Mouse (Mus musculus) liver, embryonic 14.5 days (tissue): ENCODE measurements at regions not wholly inside any gene's neighbourhood (a gene's known extent, or its start where the extent isn't known, plus 50 kb on each side); places are given as distances from the start of the nearest gene placed in this dataset.
"Not testable (repeated sequence)": the region's sequence is repeated elsewhere in the genome, so short reads cannot be mapped to it uniquely, and the experiment has no call there.

ENCODE experiments used
- ATAC-seq: fragments of 200-750 bp; cut with Nextera tagmentation; 2 replicates; pipeline ENCODE4 v1.8.0; 2017; ENCODE audit warnings: moderate number of reproducible peaks, mild to moderate bottlenecking, moderate library complexity; ENCODE audit not compliant: insufficient read depth
- DNase-seq, 3 experiments: peaks; one replicate each; pipeline ENCODE4 v3.0.0-alpha.2; 2012 to 2013; ENCODE audit warnings: low read depth in 3 of 3, low spot score in 3 of 3
- H3K27ac ChIP-seq: fragments of 300-500 bp; sonication (generic); 2 replicates; pipeline ENCODE4 v1.5.1; 2014; ENCODE audit warnings: moderate library complexity, mild to moderate bottlenecking, control low read depth, inconsistent platforms
- H3K27me3 ChIP-seq: fragments of 300-500 bp; sonication (generic); 2 replicates; pipeline ENCODE4 v1.6.1; 2014; ENCODE audit warnings: mild to moderate bottlenecking, low read length, moderate library complexity; ENCODE audit not compliant: control insufficient read depth, insufficient read depth
- H3K36me3 ChIP-seq: fragments of 300-500 bp; sonication (generic); replicated peaks from 2 replicates; pipeline ENCODE4 v1.6.1; 2014; ENCODE audit warnings: low read depth; ENCODE audit not compliant: control insufficient read depth, insufficient read depth
- H3K4me1 ChIP-seq, 2 experiments: fragments of 200-500 bp in 1 of 2; fragments of 300-500 bp in 1 of 2; sonication (generic) in 1 of 2; replicated peaks; 2 replicates each; pipeline ENCODE4 v1.6.1; 2012 to 2014; ENCODE audit warnings: antibody characterized with exemption in 1 of 2, inconsistent platforms in 1 of 2, low read length in 1 of 2; ENCODE audit not compliant: control insufficient read depth in 2 of 2, insufficient read depth in 2 of 2
- H3K4me2 ChIP-seq: fragments of 300-500 bp; sonication (generic); 2 replicates; pipeline ENCODE4 v1.6.1; 2014; ENCODE audit warnings: low read depth, mild to moderate bottlenecking, control low read depth, moderate library complexity
- H3K4me3 ChIP-seq, 2 experiments: fragments of 200-500 bp in 1 of 2; fragments of 300-500 bp in 1 of 2; sonication (generic) in 1 of 2; 2 replicates each; pipeline ENCODE4 v1.5.1; 2012 to 2014; ENCODE audit warnings: low read depth in 2 of 2, low read length in 2 of 2, mild to moderate bottlenecking in 2 of 2, control low read depth in 1 of 2, inconsistent platforms in 1 of 2, moderate library complexity in 1 of 2; ENCODE audit not compliant: insufficient read depth in 1 of 2
- H3K9ac ChIP-seq: fragments of 300-500 bp; sonication (generic); replicated peaks from 2 replicates; pipeline ENCODE4 v1.6.1; 2014; ENCODE audit warnings: mild to moderate bottlenecking, control low read depth, moderate library complexity
- H3K9me3 ChIP-seq: fragments of 300-500 bp; sonication (generic); 2 replicates; pipeline ENCODE4 v1.6.1; 2016; ENCODE audit warnings: low read length, mixed read lengths; ENCODE audit not compliant: control insufficient read depth
- CTCF ChIP-seq: IDR thresholded peaks from 2 replicates; pipeline ENCODE4 v1.5.1; 2016; ENCODE audit warnings: antibody characterized with exemption, low read depth, control low read depth
- EP300 ChIP-seq: IDR thresholded peaks from 2 replicates; pipeline ENCODE4 v1.6.1; 2016; ENCODE audit warnings: antibody characterized with exemption, low read depth
- WGBS: fragments of 180-500 bp; shearing (Covaris S2); extraction: QIAGEN DNeasy Blood & Tissue Kit; methylation state at CpG from one replicate; pipeline ENCODE4 v1.1.7; 2014; ENCODE audit not compliant: insufficient replicate concordance; 5-methylcytosine and 5-hydroxymethylcytosine counted together

DNA sequence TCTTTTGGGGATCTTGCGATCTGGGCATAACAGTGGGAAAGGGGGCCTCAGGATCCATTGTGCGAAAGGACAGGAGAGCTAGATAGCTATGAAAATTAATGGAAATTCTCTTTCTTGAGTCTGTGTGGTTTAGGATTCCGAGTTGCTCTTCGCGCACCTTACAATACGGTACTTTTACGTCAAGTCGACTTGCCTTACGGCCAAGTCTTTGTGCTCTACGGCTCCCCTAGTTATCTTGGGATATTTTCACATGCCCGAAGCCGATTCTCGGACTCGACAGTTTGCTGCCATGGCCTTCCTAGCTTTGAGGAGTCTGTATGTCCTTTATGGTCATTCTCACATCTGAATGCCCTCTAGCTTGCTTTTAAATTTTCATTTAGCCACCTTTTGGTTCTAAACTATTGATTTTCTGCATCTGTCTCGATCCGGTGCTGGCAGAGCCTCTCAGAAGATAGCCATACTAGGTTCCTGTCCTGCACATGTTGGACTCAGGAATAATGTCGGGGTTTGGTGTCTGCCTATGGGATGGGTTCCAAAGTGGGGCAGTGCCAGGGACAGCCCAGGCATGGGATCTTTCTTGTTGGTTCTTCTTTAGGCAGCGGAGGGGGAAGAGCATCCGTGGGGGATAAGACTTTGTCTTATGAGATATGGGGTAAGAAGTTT lies 109.0 kb upstream of the Olfr1324 start:
- H3K4me2 ChIP-seq: peak overlapping the region; percentile 41
- DNase-seq: peak in 2 of 3 experiments; percentile 32 to 39
- ATAC-seq: no peak

GRCm38 (mm10) chrX:50504047-50504446 lies 75.7 kb upstream of the Olfr1324 start:
- ATAC-seq: no peak
- 15% methylated on average over 3 of the region's 3 CpGs for WGBS
- no peak overlapping the region for H3K27ac ChIP-seq
- no peak for TF ChIP-seq CTCF
- TF ChIP-seq EP300: no peak
- H3K9ac ChIP-seq: no peak overlapping the region
- DNase-seq: no peak
- H3K36me3 ChIP-seq: no peaks in the 10 kb centered on the region
- no peaks in the 10 kb centered on the region for H3K9me3 ChIP-seq
- H3K4me1 ChIP-seq: no peaks in the 10 kb centered on the region
- H3K27me3 ChIP-seq: no peaks in the 10 kb centered on the region
- no peak overlapping the region for H3K4me2 ChIP-seq
- no peak overlapping the region for H3K4me3 ChIP-seq

More for the DNA sequence above, 109.0 kb upstream of the Olfr1324 start:
- TF ChIP-seq EP300 (no peak), CTCF (no peak)
- Histone ChIP-seq H3K9ac (no peak overlapping the region), H3K4me1 (no peaks in the 10 kb centered on the region), H3K27me3 (no peaks in the 10 kb centered on the region), H3K36me3 (no peaks in the 10 kb centered on the region), H3K9me3 (no peaks in the 10 kb centered on the region), H3K27ac (no peak overlapping the region), H3K4me3 (peak overlapping the region; percentile 48 to 62)
- 43% methylated on average over 19 of the region's 19 CpGs for WGBS

DNA sequence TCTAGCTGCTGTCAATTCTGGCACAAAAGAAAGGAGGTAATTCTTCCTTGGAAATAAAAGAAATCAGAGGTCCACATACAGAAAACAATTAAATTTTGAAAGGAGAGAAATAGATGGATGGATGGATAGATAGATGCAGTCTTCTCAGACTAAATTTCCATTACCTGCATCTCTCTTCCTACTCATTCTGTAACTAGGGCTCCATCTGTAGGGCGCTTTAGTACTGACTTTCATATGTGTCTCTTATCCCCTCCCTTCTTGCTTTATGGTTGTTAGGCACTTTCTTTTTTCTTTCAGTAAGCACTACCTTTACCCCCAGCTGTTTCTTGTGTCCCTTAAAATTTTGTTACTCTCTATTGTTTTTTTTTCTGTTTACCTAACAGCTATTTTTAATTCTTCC lies 72.9 kb upstream of the Olfr1324 start:
- Histone ChIP-seq H3K4me2 (no peak overlapping the region), H3K4me1 (no peaks in the 10 kb centered on the region), H3K4me3 (no peak overlapping the region), H3K27me3 (no peaks in the 10 kb centered on the region), H3K9ac (no peak overlapping the region), H3K9me3 (no peaks in the 10 kb centered on the region), H3K36me3 (no peaks in the 10 kb centered on the region), H3K27ac (no peak overlapping the region)
- TF ChIP-seq CTCF: no peak
- TF ChIP-seq EP300: no peak
- DNase-seq (no peak), ATAC-seq (no peak)
- WGBS: 43% methylated on average over 1 of the region's 1 CpGs

- H3K4me3 ChIP-seq, H3K9me3 ChIP-seq, ATAC-seq, H3K9ac ChIP-seq, H3K4me1 ChIP-seq, H3K27me3 ChIP-seq, H3K4me2 ChIP-seq, H3K27ac ChIP-seq, H3K36me3 ChIP-seq, DNase-seq: not testable (repeated sequence)
- 65% methylated on average over 9 of the region's 9 CpGs for WGBS
These were observed 62.2 kb upstream of the Olfr1324 start for GRCm38 (mm10) chrX:50490477-50490967.
